Mouse (Mus musculus) layer of hippocampus, postnatal 14 days (tissue): ENCODE results near the gene Cdkn2aipnl. TPM values are rescaled to one million over a fixed set of nuclear protein-coding genes. Genes with fewer than 3 reads are reported as not detected.

Experiments used
- DNase-seq, 2 experiments: peaks; one replicate each; pipeline ENCODE4 v3.0.0; 2021 to 2022; ENCODE audit warnings: low spot score in 2 of 2, mixed read lengths in 1 of 2
- total RNA-seq, 2 experiments: library from RNA; stranded (reverse); gene quantifications; 2 replicates each; pipeline ENCODE4 v1.2.3; 2021

Cdkn2aipnl gene
- total RNA-seq, 2 experiments from 2014 or later = 28.7 to 33.7 TPM

GRCm38 (mm10) chr11:51945548-51945947 lies 21.9 kb upstream of the Cdkn2aipnl start:
- DNase-seq = peak; percentile 22 to 40

GRCm38 (mm10) chr11:51946144-51946543 lies 21.3 kb upstream of the Cdkn2aipnl start:
- DNase-seq = no peak

- DNase-seq = no peak
Observed at GRCm38 (mm10) chr11:51949155-51949840, 18.2 kb upstream of the Cdkn2aipnl start.

- DNase-seq = no peak
Observed at GRCm38 (mm10) chr11:51949919-51950318, 17.5 kb upstream of the Cdkn2aipnl start.

GRCm38 (mm10) chr11:51951861-51952420 lies 15.5 kb upstream of the Cdkn2aipnl start:
- DNase-seq = no peak

GRCm38 (mm10) chr11:51956112-51956511 lies 11.3 kb upstream of the Cdkn2aipnl start:
- no peak for DNase-seq

GRCm38 (mm10) chr11:51957760-51958159 lies 9.7 kb upstream of the Cdkn2aipnl start:
- no peak for DNase-seq

GRCm38 (mm10) chr11:51959511-51959910 lies 8.0 kb upstream of the Cdkn2aipnl start:
- no peak for DNase-seq

- DNase-seq = no peak
Observed at GRCm38 (mm10) chr11:51960061-51960460, 7.4 kb upstream of the Cdkn2aipnl start.

- peak; percentile 31 to 65 for DNase-seq
Observed at GRCm38 (mm10) chr11:51960967-51961471, 6.4 kb upstream of the Cdkn2aipnl start.

GRCm38 (mm10) chr11:51961761-51962160 lies 5.7 kb upstream of the Cdkn2aipnl start:
- DNase-seq = no peak

GRCm38 (mm10) chr11:51962277-51962676 lies 5.2 kb upstream of the Cdkn2aipnl start:
- DNase-seq = no peak

GRCm38 (mm10) chr11:51966651-51967050 lies 810 bp upstream of the Cdkn2aipnl start:
- no peak for DNase-seq

- no peak for DNase-seq
Observed at GRCm38 (mm10) chr11:51968896-51969295, 1.4 kb downstream of the Cdkn2aipnl start.

- DNase-seq = no peak
Observed at GRCm38 (mm10) chr11:51969511-51969910, 2.0 kb downstream of the Cdkn2aipnl start.

GRCm38 (mm10) chr11:51971644-51972043 lies 4.2 kb downstream of the Cdkn2aipnl start:
- no peak for DNase-seq

GRCm38 (mm10) chr11:51999611-52000289 lies 32.3 kb downstream of the Cdkn2aipnl start:
- DNase-seq = peak in 1 of 2 experiments; percentile 40

GRCm38 (mm10) chr11:52000290-52000962 lies 33.0 kb downstream of the Cdkn2aipnl start, which contains the start of gene Ube2b:
Ube2b (minus strand) TSS chr11:52000762.
- DNase-seq = peak; percentile 95 to 97

GRCm38 (mm10) chr11:52001341-52001740 lies 33.9 kb downstream of the Cdkn2aipnl start:
- no peak for DNase-seq

- no peak for DNase-seq
Observed at GRCm38 (mm10) chr11:52001861-52002260, 34.4 kb downstream of the Cdkn2aipnl start.

GRCm38 (mm10) chr11:52002842-52003504 lies 35.5 kb downstream of the Cdkn2aipnl start:
- no peak for DNase-seq
